In genomic region chr6:31323228-31324190, GRCm38 (mm10) we compare ENCODE assay signal across 21 mouse cellular contexts.
DNase-seq lines count a peak whose midpoint lies in the region; ATAC-seq and TF ChIP-seq lines count a peak whose summit lies in the region.
"Had no signal": no experiment of that assay in that cellular context is flagged by ENCODE, and none has a peak within 500 bp of the region (broad histone marks: within the 10 kb centered on the region; RNA-seq: fewer than 3 reads in every experiment).

No protein-coding gene starts in this region.

- no peak overlapping the region for H3K4me2 ChIP-seq in hindbrain, embryonic 12.5 days (replicated peaks)
- H3K4me2 ChIP-seq in midbrain, postnatal 0 days (ENCODE audit: low read depth, low read length, poor library complexity, severe bottlenecking) = no peak overlapping the region
- H3K4me2 ChIP-seq in midbrain, embryonic 14.5 days (ENCODE audit: low read length) = no peak overlapping the region
- H3K4me2 ChIP-seq: embryonic facial prominence, embryonic 12.5 days; hindbrain, embryonic 14.5 days had no signal

- no peak for DNase-seq in gastrocnemius, adult 2 months
- no peak for DNase-seq in gastrocnemius, postnatal 36 days
- no peak for DNase-seq in hindbrain, embryonic 10.5 days (ENCODE audit: low spot score)
- DNase-seq in midbrain, embryonic 10.5 days (ENCODE audit: low spot score) = no peak
- no peak for DNase-seq in midbrain, postnatal 0 days (ENCODE audit: low spot score)
- DNase-seq in midbrain, embryonic 14.5 days = peak; percentile 9
- no peak for DNase-seq in kidney, postnatal 14 days
- DNase-seq: adrenal gland, adult 8-10 months; adrenal gland, postnatal 36 days; B cell, adult 2 months; cerebellum, adult 2 months; cerebellum, postnatal 14 days; gastrocnemius, postnatal 14 days; heart, postnatal 10 days; heart, postnatal 4 days had no signal

- peaks cover 20% of the 10 kb centered on the region for H3K4me1 ChIP-seq in hindbrain, embryonic 10.5 days (replicated peaks)
- peaks cover 13% of the 10 kb centered on the region; the same call in 1 of the 2 replicates for H3K4me1 ChIP-seq in hindbrain, embryonic 12.5 days
- H3K4me1 ChIP-seq in midbrain, embryonic 10.5 days = peaks cover 27% of the 10 kb centered on the region
- peaks cover 14% of the 10 kb centered on the region; the same call in 1 of the 2 replicates for H3K4me1 ChIP-seq in midbrain, postnatal 0 days (ENCODE audit: insufficient read depth, low read length)
- H3K4me1 ChIP-seq in midbrain, embryonic 14.5 days (ENCODE audit: control insufficient read depth, insufficient read depth, low read length) = 0 out of 2 replicates have a peak, but pooled peaks cover 4% of the 10 kb centered on the region
- H3K4me1 ChIP-seq: embryonic facial prominence, embryonic 12.5 days had no signal

- H3K9me3 ChIP-seq in hindbrain, embryonic 10.5 days = no peaks in the 10 kb centered on the region
- no peaks in the 10 kb centered on the region for H3K9me3 ChIP-seq in hindbrain, embryonic 12.5 days (replicated peaks)
- H3K9me3 ChIP-seq in midbrain, embryonic 10.5 days (replicated peaks) = no peaks in the 10 kb centered on the region
- no peaks in the 10 kb centered on the region for H3K9me3 ChIP-seq in midbrain, postnatal 0 days (ENCODE audit: low read length)
- H3K9me3 ChIP-seq in midbrain, embryonic 14.5 days (ENCODE audit: control insufficient read depth, low read length) = no peaks in the 10 kb centered on the region
- H3K9me3 ChIP-seq: embryonic facial prominence, embryonic 12.5 days; G1E had no signal

- no peak overlapping the region for H3K9ac ChIP-seq in hindbrain, embryonic 12.5 days
- no peak overlapping the region for H3K9ac ChIP-seq in midbrain, postnatal 0 days (replicated peaks; ENCODE audit: low read length, poor library complexity, severe bottlenecking)
- H3K9ac ChIP-seq in midbrain, embryonic 14.5 days (replicated peaks; ENCODE audit: low read length) = no peak overlapping the region
- H3K9ac ChIP-seq: embryonic facial prominence, embryonic 12.5 days; hindbrain, embryonic 14.5 days had no signal

- intact Hi-C loops in gastrocnemius, adult 2 months (cut with DNase I) = loop anchor here (5.0 kb wide), 2 partner anchors 44 to 74 kb away; partner anchors contain the start of gene Mkln1
- intact Hi-C loops in gastrocnemius, postnatal 36 days (cut with DNase I) = no loop called here

- no peak for ATAC-seq in hindbrain, embryonic 12.5 days (ENCODE audit: low FRiP score)
- ATAC-seq in midbrain, postnatal 0 days (ENCODE audit: low FRiP score) = no peak
- ATAC-seq in midbrain, embryonic 14.5 days (ENCODE audit: low FRiP score, low TSS enrichment) = no peak
- ATAC-seq: CD4-positive, CD25-positive, alpha-beta regulatory T cell, adult 4 months; forebrain, embryonic 16.5 days had no signal

- no peak overlapping the region for H3K4me3 ChIP-seq in gastrocnemius, adult 2 months
- no peak overlapping the region for H3K4me3 ChIP-seq in hindbrain, embryonic 10.5 days
- H3K4me3 ChIP-seq in hindbrain, embryonic 12.5 days = no peak overlapping the region
- H3K4me3 ChIP-seq in midbrain, embryonic 10.5 days = no peak overlapping the region
- no peak overlapping the region for H3K4me3 ChIP-seq in midbrain, postnatal 0 days (ENCODE audit: low read depth, low read length)
- no peak overlapping the region for H3K4me3 ChIP-seq in midbrain, embryonic 14.5 days (replicated peaks; ENCODE audit: low read depth, low read length)
- H3K4me3 ChIP-seq: embryonic facial prominence, embryonic 12.5 days had no signal

- no peak for TF ChIP-seq CTCF in gastrocnemius, adult 2 months (IDR thresholded peaks at IDR 0.05)
- TF ChIP-seq CTCF in midbrain, postnatal 0 days (IDR thresholded peaks at IDR 0.05) = no peak

- 73% methylated on average over 9 of the region's 9 CpGs for WGBS in hindbrain, embryonic 10.5 days
- 67% methylated on average over 9 of the region's 9 CpGs for WGBS in hindbrain, embryonic 12.5 days
- 66% methylated on average over 9 of the region's 9 CpGs for WGBS in midbrain, embryonic 10.5 days
- WGBS in midbrain, postnatal 0 days = 54% methylated on average over 9 of the region's 9 CpGs
- WGBS in midbrain, embryonic 14.5 days = 53% methylated on average over 9 of the region's 9 CpGs

- no peaks in the 10 kb centered on the region for H3K27me3 ChIP-seq in hindbrain, embryonic 10.5 days (ENCODE audit: insufficient read depth, poor library complexity, severe bottlenecking)
- 0 out of 2 replicates have a peak, but pooled peaks cover 4% of the 10 kb centered on the region for H3K27me3 ChIP-seq in hindbrain, embryonic 12.5 days
- 0 out of 2 replicates have a peak, but pooled peaks cover 10% of the 10 kb centered on the region for H3K27me3 ChIP-seq in midbrain, embryonic 10.5 days (ENCODE audit: low read depth, poor library complexity, severe bottlenecking)
- peaks cover 3% of the 10 kb centered on the region; the same call in 1 of the 2 replicates for H3K27me3 ChIP-seq in midbrain, postnatal 0 days (ENCODE audit: insufficient read depth, low read length)
- H3K27me3 ChIP-seq in midbrain, embryonic 14.5 days (ENCODE audit: control insufficient read depth, insufficient read depth, low read length) = 0 out of 2 replicates have a peak, but pooled peaks cover 3% of the 10 kb centered on the region
- H3K27me3 ChIP-seq: embryonic facial prominence, embryonic 12.5 days had no signal

- no peaks in the 10 kb centered on the region for H3K36me3 ChIP-seq in hindbrain, embryonic 10.5 days
- no peaks in the 10 kb centered on the region for H3K36me3 ChIP-seq in hindbrain, embryonic 12.5 days
- H3K36me3 ChIP-seq in midbrain, embryonic 10.5 days = no peaks in the 10 kb centered on the region
- no peaks in the 10 kb centered on the region for H3K36me3 ChIP-seq in midbrain, postnatal 0 days (ENCODE audit: insufficient read depth, low read length)
- no peaks in the 10 kb centered on the region for H3K36me3 ChIP-seq in midbrain, embryonic 14.5 days (ENCODE audit: control insufficient read depth, insufficient read depth, low read length)
- H3K36me3 ChIP-seq: embryonic facial prominence, embryonic 12.5 days; G1E had no signal

- H3K27ac ChIP-seq in gastrocnemius, adult 2 months = peak overlapping the region; percentile 24; the same call in 1 of the 2 replicates
- H3K27ac ChIP-seq in hindbrain, embryonic 10.5 days = 0 out of 2 replicates have a peak overlapping the region, but pooled peaks have one; percentile 5
- no peak overlapping the region for H3K27ac ChIP-seq in hindbrain, embryonic 12.5 days
- H3K27ac ChIP-seq in midbrain, embryonic 10.5 days (replicated peaks) = peak overlapping the region; percentile 33; the same call in 1 of the 2 replicates
- H3K27ac ChIP-seq in midbrain, postnatal 0 days (ENCODE audit: low read depth, low read length) = no peak overlapping the region
- no peak overlapping the region for H3K27ac ChIP-seq in midbrain, embryonic 14.5 days (replicated peaks; ENCODE audit: low read depth, low read length)
- H3K27ac ChIP-seq: embryonic facial prominence, embryonic 12.5 days had no signal

Comparison
In these comparisons a context has a peak if more than half of its experiments do, and no peak if none do; other contexts are left out.
1. H3K27ac ChIP-seq: peak in gastrocnemius, adult 2 months (single experiment), hindbrain, embryonic 10.5 days (single experiment) and midbrain, embryonic 10.5 days (single experiment); none in hindbrain, embryonic 12.5 days (single experiment), midbrain, postnatal 0 days (single experiment) and midbrain, embryonic 14.5 days (single experiment).